Mouse (Mus musculus) thymus, adult 2 months (tissue): Measurements from ENCODE around the gene Fam83e.

Source experiments
- CTCF ChIP-seq: fragments of 200-500 bp; IDR thresholded peaks from 2 replicates; pipeline ENCODE4 v1.5.1; 2012; ENCODE audit warnings: mild to moderate bottlenecking, control low read depth, low read length, moderate library complexity, borderline replicate concordance; ENCODE audit not compliant: control insufficient read depth, poor library complexity, insufficient read depth; ENCODE audit errors: extremely low read depth
- POLR2A ChIP-seq: fragments of 200-500 bp; IDR thresholded peaks from 2 replicates; pipeline ENCODE4 v1.6.1; 2012; ENCODE audit warnings: mild to moderate bottlenecking, low read length, control low read depth, moderate library complexity; ENCODE audit not compliant: control insufficient read depth, poor library complexity, insufficient read depth; ENCODE audit errors: extremely low read depth

DNA sequence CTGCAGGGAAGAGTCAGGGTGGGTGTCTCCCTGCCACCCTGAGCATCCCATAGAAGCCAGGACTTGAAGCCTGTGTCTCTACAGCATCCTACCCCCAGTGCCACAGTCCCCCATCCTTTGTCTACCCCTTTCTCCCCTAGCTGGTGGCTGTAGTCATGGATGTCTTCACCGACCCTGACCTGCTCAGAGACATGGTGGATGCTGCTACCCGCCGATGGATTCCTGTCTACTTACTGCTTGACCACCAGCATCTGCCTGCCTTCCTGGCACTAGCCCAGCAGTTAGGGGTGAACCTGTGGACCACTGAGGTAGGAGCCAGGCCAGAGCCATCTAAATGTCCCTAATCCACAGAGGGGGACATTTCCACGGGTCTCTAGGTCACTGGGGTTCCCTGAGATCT, 2.3 kb downstream of the Fam83e start:
- TF ChIP-seq POLR2A (no peak), CTCF (no peak)
